Mouse (Mus musculus): ENCODE measurements around the gene Slc7a7.
A peak's percentile ranks its signal among the peaks of the same experiment; 100 is the strongest.

Slc7a7 gene

GRCm38 (mm10) chr14:54412629-54413170 lies 4.9 kb downstream of the Slc7a7 start:
- DNase-seq (ENCODE audit: low spot score) = peak; percentile 75

GRCm38 (mm10) chr14:54412000-54412576 lies 5.5 kb downstream of the Slc7a7 start:
- DNase-seq (ENCODE audit: low spot score) = no peak

GRCm38 (mm10) chr14:54409980-54410810 lies 7.4 kb downstream of the Slc7a7 start:
- peak; percentile 59 for DNase-seq (ENCODE audit: low spot score)

GRCm38 (mm10) chr14:54409057-54409645 lies 8.4 kb downstream of the Slc7a7 start:
- peak; percentile 32 for DNase-seq (ENCODE audit: low spot score)

GRCm38 (mm10) chr14:54408336-54409056 lies 9.1 kb downstream of the Slc7a7 start:
- no peak for DNase-seq (ENCODE audit: low spot score)

GRCm38 (mm10) chr14:54401723-54402122 lies 15.9 kb downstream of the Slc7a7 start:
- no peak for DNase-seq (ENCODE audit: low spot score)

- DNase-seq (ENCODE audit: low spot score) = no peak
Measured at GRCm38 (mm10) chr14:54398921-54399382, 18.6 kb downstream of the Slc7a7 start.

- no peak for DNase-seq (ENCODE audit: low spot score)
Measured at GRCm38 (mm10) chr14:54398528-54398916, 19.1 kb downstream of the Slc7a7 start.

GRCm38 (mm10) chr14:54397872-54398527 lies 19.6 kb downstream of the Slc7a7 start:
- DNase-seq (ENCODE audit: low spot score) = no peak

- DNase-seq (ENCODE audit: low spot score) = no peak
Measured at GRCm38 (mm10) chr14:54396685-54397084, 20.9 kb downstream of the Slc7a7 start.

- no peak for DNase-seq (ENCODE audit: low spot score)
Measured at GRCm38 (mm10) chr14:54394309-54394708, 23.3 kb downstream of the Slc7a7 start.

- no peak for DNase-seq (ENCODE audit: low spot score)
Measured at GRCm38 (mm10) chr14:54393794-54394193, 23.8 kb downstream of the Slc7a7 start.

GRCm38 (mm10) chr14:54390843-54391242 lies 26.7 kb downstream of the Slc7a7 start:
- DNase-seq (ENCODE audit: low spot score) = no peak

GRCm38 (mm10) chr14:54387546-54387945 lies 30.0 kb downstream of the Slc7a7 start:
- no peak for DNase-seq (ENCODE audit: low spot score)

- DNase-seq (ENCODE audit: low spot score) = no peak
Measured at GRCm38 (mm10) chr14:54385968-54386618, 31.5 kb downstream of the Slc7a7 start.

GRCm38 (mm10) chr14:54384396-54384795 lies 33.2 kb downstream of the Slc7a7 start:
- DNase-seq (ENCODE audit: low spot score) = no peak

- no peak for DNase-seq (ENCODE audit: low spot score)
Measured at GRCm38 (mm10) chr14:54383355-54383771, 34.2 kb downstream of the Slc7a7 start.

- DNase-seq (ENCODE audit: low spot score) = no peak
Measured at GRCm38 (mm10) chr14:54382641-54383040, 34.9 kb downstream of the Slc7a7 start.

GRCm38 (mm10) chr14:54381816-54382215 lies 35.8 kb downstream of the Slc7a7 start:
- DNase-seq (ENCODE audit: low spot score) = no peak

GRCm38 (mm10) chr14:54380616-54381015 lies 37.0 kb downstream of the Slc7a7 start:
- DNase-seq (ENCODE audit: low spot score) = no peak

GRCm38 (mm10) chr14:54379571-54379970 lies 38.0 kb downstream of the Slc7a7 start:
- no peak for DNase-seq (ENCODE audit: low spot score)

Measured in lung, postnatal 25 days (tissue).